Mouse (Mus musculus) megakaryocyte-erythroid progenitor cell, adult 5-6 weeks (primary cell): ENCODE data around the gene Rnf34. TPM values are rescaled to one million over a fixed set of nuclear protein-coding genes. Genes with fewer than 3 reads are reported as not detected.

Source experiments
- ATAC-seq: replicated peaks from 2 replicates; pipeline ENCODE4 v1.8.0; 2016; ENCODE audit warnings: mild to moderate bottlenecking, inconsistent platforms; ENCODE audit not compliant: severe bottlenecking, poor library complexity, low FRiP score, low TSS enrichment
- total RNA-seq, 2 experiments: library from RNA; stranded (forward) in 1 of 2; stranded (reverse) in 1 of 2; fragments of 200-1000, 215-1000 nt in 1 of 2; fragments of >200 nt in 1 of 2; fragmentation: Nextera tagmentation in 1 of 2; gene quantifications; 2 replicates each; pipeline ENCODE4 v1.2.3; 2014 to 2017

Rnf34 gene
- total RNA-seq (2014; fragmentation: Nextera tagmentation) (7.6 and 10.4 TPM in 2 replicates), total RNA-seq (2017) (15.4 and 22.2 TPM in 2 replicates)

- peak; percentile 99 for ATAC-seq
Observed at GRCm38 (mm10) chr5:122849521-122850318, at the start of gene Rnf34. Rnf34 (plus strand) TSS chr5:122850048.

GRCm38 (mm10) chr5:122800345-122801010 is 49.4 kb upstream of the Rnf34 start:
- ATAC-seq = no peak

GRCm38 (mm10) chr5:122801684-122802083 is 48.2 kb upstream of the Rnf34 start:
- no peak for ATAC-seq

- no peak for ATAC-seq
Observed at GRCm38 (mm10) chr5:122802706-122803105, 47.1 kb upstream of the Rnf34 start.

- ATAC-seq = no peak
Observed at GRCm38 (mm10) chr5:122805503-122805902, 44.3 kb upstream of the Rnf34 start.

GRCm38 (mm10) chr5:122811364-122812079 is 38.3 kb upstream of the Rnf34 start:
- peak; percentile 78 for ATAC-seq

GRCm38 (mm10) chr5:122812699-122813098 is 37.1 kb upstream of the Rnf34 start:
- ATAC-seq = no peak

- ATAC-seq = peak; percentile 97
Observed at GRCm38 (mm10) chr5:122820777-122821523, 28.9 kb upstream of the Rnf34 start, which contains the start of gene Anapc5. Anapc5 (minus strand) TSS chr5:122821339.

GRCm38 (mm10) chr5:122821524-122821885 is 28.3 kb upstream of the Rnf34 start:
- ATAC-seq = peak; percentile 38; the same call in 1 of the 2 replicates

GRCm38 (mm10) chr5:122822441-122822840 is 27.4 kb upstream of the Rnf34 start:
- ATAC-seq = no peak

GRCm38 (mm10) chr5:122823976-122824375 is 25.9 kb upstream of the Rnf34 start:
- ATAC-seq = no peak

- no peak for ATAC-seq
Observed at GRCm38 (mm10) chr5:122824450-122824849, 25.4 kb upstream of the Rnf34 start.

- ATAC-seq = no peak
Observed at GRCm38 (mm10) chr5:122825099-122825498, 24.7 kb upstream of the Rnf34 start.

GRCm38 (mm10) chr5:122832536-122832935 is 17.3 kb upstream of the Rnf34 start:
- ATAC-seq = no peak

- no peak for ATAC-seq
Observed at GRCm38 (mm10) chr5:122832996-122833395, 16.9 kb upstream of the Rnf34 start.

- no peak for ATAC-seq
Observed at GRCm38 (mm10) chr5:122841126-122841525, 8.7 kb upstream of the Rnf34 start.

- no peak for ATAC-seq
Observed at GRCm38 (mm10) chr5:122843799-122844198, 6.0 kb upstream of the Rnf34 start.

GRCm38 (mm10) chr5:122850319-122851002 is 613 bp downstream of the Rnf34 start:
- ATAC-seq = peak; percentile 71

GRCm38 (mm10) chr5:122852611-122853010 is 2.8 kb downstream of the Rnf34 start:
- no peak for ATAC-seq
